Comparison of ENCODE assay signal across 33 mouse cellular contexts in the genomic region with DNA sequence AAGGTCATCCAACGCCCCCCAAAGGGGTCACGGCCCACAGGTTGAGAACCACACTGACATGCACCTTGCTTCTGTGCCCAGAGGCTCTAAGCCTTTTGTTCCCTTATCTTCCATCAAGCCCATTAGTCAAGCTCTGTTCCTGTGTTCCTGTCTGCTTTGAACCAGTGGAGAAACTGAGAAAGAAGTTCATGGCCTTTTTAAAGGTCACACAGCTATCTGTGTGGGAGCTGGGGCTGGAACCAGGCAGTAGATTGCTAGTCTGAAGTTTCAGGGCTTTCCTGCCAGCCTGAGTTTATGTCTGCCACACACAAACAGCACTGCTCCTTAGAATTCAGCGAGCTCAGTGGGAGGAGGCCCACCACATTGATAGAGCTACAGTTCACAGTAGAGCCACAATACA. TPM values are rescaled to one million over a fixed set of nuclear protein-coding genes. Genes with fewer than 3 reads are reported as not detected.
"Had no signal": no experiment of that assay in that cellular context is flagged by ENCODE, and none has a peak within 500 bp of the region (broad histone marks: within the 10 kb centered on the region; RNA-seq: fewer than 3 reads in every experiment).

No protein-coding gene starts in this region.

- H3K9me3 ChIP-seq: heart, embryonic 13.5 days; heart, embryonic 15.5 days; hindbrain, embryonic 12.5 days; intestine, embryonic 15.5 days; limb, embryonic 10.5 days; limb, embryonic 12.5 days; liver, embryonic 13.5 days; liver, embryonic 15.5 days had no signal

- DNase-seq: gastrocnemius, postnatal 14 days; gastrocnemius, postnatal 36 days; heart, adult 11 months; heart, adult 2 months; heart, postnatal 14 days; heart, postnatal 36 days; kidney, adult 18-20 months; kidney, adult 8-10 months; kidney, postnatal 10 days; kidney, postnatal 4 days; liver; liver, embryonic 13.5 days; liver, postnatal 0 days; lung, adult 2 months had no signal

- H3K27ac ChIP-seq: heart, adult 2 months; heart, embryonic 13.5 days; heart, embryonic 15.5 days; hindbrain, embryonic 12.5 days; hindbrain, embryonic 14.5 days; intestine, embryonic 15.5 days; layer of hippocampus, adult 2 months; left cerebral cortex, adult 2 months; limb, embryonic 10.5 days; limb, embryonic 12.5 days; liver, embryonic 13.5 days; liver, embryonic 15.5 days had no signal

- H3K9ac ChIP-seq: heart, embryonic 13.5 days; heart, embryonic 15.5 days; hindbrain, embryonic 12.5 days; hindbrain, embryonic 14.5 days; intestine, embryonic 15.5 days; limb, embryonic 12.5 days; liver, embryonic 13.5 days; liver, embryonic 15.5 days; liver, postnatal 0 days had no signal

- H3K4me3 ChIP-seq: heart, adult 2 months; heart, embryonic 13.5 days; heart, embryonic 15.5 days; hindbrain, embryonic 12.5 days; intestine, embryonic 15.5 days; layer of hippocampus, adult 2 months; left cerebral cortex, adult 2 months; limb, embryonic 10.5 days; limb, embryonic 12.5 days; liver, embryonic 13.5 days; liver, embryonic 15.5 days had no signal

- H3K4me2 ChIP-seq: heart, embryonic 11.5 days; heart, embryonic 13.5 days; heart, embryonic 15.5 days; hindbrain, embryonic 12.5 days; hindbrain, embryonic 14.5 days; intestine, embryonic 15.5 days; limb, embryonic 12.5 days; liver, embryonic 11.5 days; liver, embryonic 13.5 days; liver, embryonic 15.5 days had no signal

- ATAC-seq: hindbrain, embryonic 16.5 days; inflammation-experienced regulatory T-cells, adult 6 months; intestine, embryonic 15.5 days; intestine, postnatal 0 days; liver, postnatal 0 days had no signal

- H3K27me3 ChIP-seq: heart, embryonic 13.5 days; heart, embryonic 15.5 days; hindbrain, embryonic 12.5 days; intestine, embryonic 15.5 days; limb, embryonic 12.5 days; liver, embryonic 13.5 days; liver, embryonic 15.5 days had no signal

- H3K4me1 ChIP-seq: hindbrain, embryonic 12.5 days; limb, embryonic 12.5 days; liver, embryonic 15.5 days had no signal

RNA-seq across cellular contexts. Expression of gene Galr3, which starts 38.6 kb away (rescaled TPM):
- total RNA-seq: gastrocnemius, adult 8-10 months; gastrocnemius, postnatal 36 days; heart, adult 2 months; heart, postnatal 14 days; heart, postnatal 36 days; layer of hippocampus, postnatal 25 days; left cerebral cortex, postnatal 36 days had no signal
- polyA plus RNA-seq: heart, adult 2 months; heart, embryonic 11.5 days; heart, embryonic 13.5 days; heart, embryonic 15.5 days; heart, postnatal 0 days; hindbrain, embryonic 12.5 days; hindbrain, embryonic 14.5 days; inflammation-experienced regulatory T-cells, adult 6 months; limb, embryonic 12.5 days had no signal
